Mouse (Mus musculus) midbrain, embryonic 13.5 days (tissue): ENCODE measurements around the gene Lrrc8a. TPM values are rescaled to one million over a fixed set of nuclear protein-coding genes. Genes with fewer than 3 reads are reported as not detected.

Experiments used
- ATAC-seq: fragments of 200-750 bp; cut with Nextera tagmentation; 2 replicates; pipeline ENCODE4 v1.8.0; 2017; ENCODE audit warnings: mild to moderate bottlenecking, moderate TSS enrichment, moderate library complexity
- H3K27ac ChIP-seq: fragments of 300-500 bp; sonication (generic); 2 replicates; pipeline ENCODE4 v1.5.1; 2015; ENCODE audit warnings: inconsistent platforms, mild to moderate bottlenecking, moderate library complexity
- H3K27me3 ChIP-seq: fragments of 300-500 bp; sonication (generic); 2 replicates; pipeline ENCODE4 v1.6.1; 2015; ENCODE audit warnings: mild to moderate bottlenecking, inconsistent platforms
- H3K36me3 ChIP-seq: fragments of 300-500 bp; sonication (generic); 2 replicates; pipeline ENCODE4 v1.6.1; 2015; ENCODE audit warnings: mild to moderate bottlenecking, inconsistent platforms
- H3K4me1 ChIP-seq: fragments of 300-500 bp; sonication (generic); replicated peaks from 2 replicates; pipeline ENCODE4 v1.6.1; 2015; ENCODE audit warnings: inconsistent platforms
- H3K4me2 ChIP-seq: fragments of 300-500 bp; sonication (generic); replicated peaks from 2 replicates; pipeline ENCODE4 v1.6.1; 2015; ENCODE audit warnings: moderate library complexity, mild to moderate bottlenecking, inconsistent platforms
- H3K4me3 ChIP-seq: fragments of 300-500 bp; sonication (generic); replicated peaks from 2 replicates; pipeline ENCODE4 v1.5.1; 2015; ENCODE audit warnings: mild to moderate bottlenecking, inconsistent platforms
- H3K9ac ChIP-seq: fragments of 300-500 bp; sonication (generic); replicated peaks from 2 replicates; pipeline ENCODE4 v1.6.1; 2015; ENCODE audit warnings: mild to moderate bottlenecking, inconsistent platforms
- H3K9me3 ChIP-seq: fragments of 300-500 bp; sonication (generic); 2 replicates; pipeline ENCODE4 v1.6.1; 2016; ENCODE audit warnings: mild to moderate bottlenecking, inconsistent platforms
- WGBS: fragments of 180-500 bp; shearing (Covaris S2); methylation state at CpG from one replicate; pipeline ENCODE4 v1.1.7; 2015; 5-methylcytosine and 5-hydroxymethylcytosine counted together
- polyA plus RNA-seq: library from polyadenylated mRNA; unstranded; fragments of >200 nt; fragmentation: Nextera tagmentation; extraction: Ambion mirVana; gene quantifications from 2 replicates; pipeline ENCODE4 v1.2.1, GENCODE M21; 2015

The Lrrc8a gene
- polyA plus RNA-seq, 1 experiment from 2014 or later: 61.6 TPM

DNA sequence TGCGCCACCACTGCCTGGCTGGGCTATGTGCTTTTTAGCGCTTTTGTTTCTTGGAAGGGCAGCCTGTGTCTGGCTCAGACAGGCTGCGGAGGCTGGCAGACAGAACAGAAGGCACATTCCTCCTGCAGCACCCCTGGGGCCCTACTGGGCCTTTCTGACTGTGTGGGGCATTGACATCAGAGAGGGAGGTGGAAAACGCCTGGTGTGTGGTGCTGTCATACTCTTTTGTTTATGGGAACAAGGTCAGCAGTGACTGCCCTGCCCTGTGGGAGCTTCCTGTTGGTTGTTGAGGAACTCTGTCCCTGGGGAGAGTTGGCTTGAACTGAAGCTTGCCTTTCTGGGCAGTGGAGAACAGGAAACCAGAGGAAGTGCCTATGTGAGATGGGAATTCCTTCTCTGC lies 5.0 kb downstream of the Lrrc8a start:
- H3K9me3 ChIP-seq: no peaks in the 10 kb centered on the region
- 0 out of 2 replicates have a peak overlapping the region, but pooled peaks have one; percentile 4 for H3K27ac ChIP-seq
- WGBS: 42% methylated on average over 4 of the region's 4 CpGs
- 0 out of 2 replicates have a peak overlapping the region, but pooled peaks have one; percentile 11 for H3K9ac ChIP-seq
- no peak overlapping the region for H3K4me3 ChIP-seq
- peaks cover 31% of the 10 kb centered on the region for H3K4me1 ChIP-seq
- peaks cover 66% of the 10 kb centered on the region for H3K36me3 ChIP-seq
- H3K27me3 ChIP-seq: no peaks in the 10 kb centered on the region
- ATAC-seq: no peak
- no peak overlapping the region for H3K4me2 ChIP-seq

DNA sequence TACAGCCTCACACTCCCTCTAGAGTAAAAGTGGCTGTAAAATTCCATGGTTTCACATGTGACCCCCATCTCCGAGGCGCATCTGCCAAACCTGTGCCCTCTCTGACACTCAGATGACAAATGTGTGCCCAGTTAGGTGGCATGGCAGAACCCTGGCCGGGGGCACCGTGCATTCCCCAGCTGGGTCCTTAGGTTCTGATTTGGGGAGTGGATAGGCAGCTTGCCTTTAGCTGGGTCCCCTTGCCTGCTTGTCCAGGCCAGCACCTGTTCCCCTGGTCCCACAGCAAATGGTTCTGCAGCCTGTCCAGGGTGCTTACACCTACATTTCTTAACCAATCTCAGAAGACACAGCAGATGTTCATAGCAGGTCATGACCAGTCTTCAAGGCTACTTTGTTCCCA lies 5.9 kb downstream of the Lrrc8a start:
- no peaks in the 10 kb centered on the region for H3K9me3 ChIP-seq
- no peak overlapping the region for H3K4me2 ChIP-seq
- H3K36me3 ChIP-seq: peaks cover 75% of the 10 kb centered on the region
- no peak overlapping the region for H3K4me3 ChIP-seq
- H3K27ac ChIP-seq: no peak overlapping the region
- WGBS: 96% methylated on average over 4 of the region's 4 CpGs
- H3K27me3 ChIP-seq: no peaks in the 10 kb centered on the region
- H3K9ac ChIP-seq: no peak overlapping the region
- ATAC-seq: no peak
- peaks cover 28% of the 10 kb centered on the region for H3K4me1 ChIP-seq

DNA sequence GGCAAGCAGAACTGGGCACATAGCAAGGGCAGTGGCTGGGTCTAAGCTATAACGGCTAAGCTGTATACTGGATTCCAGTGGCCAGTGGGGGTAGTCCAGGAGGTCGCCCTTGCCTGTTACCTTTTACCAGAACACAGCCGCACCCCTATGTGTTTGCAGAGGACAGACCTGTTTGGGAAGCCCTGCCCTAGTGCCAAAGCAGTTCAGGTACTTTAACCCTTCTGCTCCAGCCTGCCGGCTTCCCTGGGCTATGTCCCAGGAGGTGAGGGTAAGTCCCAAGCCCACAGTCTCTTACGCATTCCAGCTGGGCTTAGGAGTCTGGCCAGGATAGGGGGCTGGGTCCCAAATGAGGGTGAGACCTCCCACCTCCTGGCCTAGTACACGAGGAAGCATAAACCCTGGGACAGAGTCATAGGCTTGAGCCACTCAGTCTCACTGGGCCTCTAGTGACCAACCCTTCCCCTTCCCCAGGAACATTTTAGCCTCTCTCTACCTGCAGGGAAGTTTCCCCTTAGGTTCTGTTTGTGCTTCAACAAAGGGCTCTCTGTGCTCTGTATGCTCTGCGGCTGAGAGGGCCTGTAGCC lies 7.2 kb downstream of the Lrrc8a start:
- no peaks in the 10 kb centered on the region for H3K9me3 ChIP-seq
- H3K27me3 ChIP-seq: no peaks in the 10 kb centered on the region
- peaks cover 15% of the 10 kb centered on the region for H3K4me1 ChIP-seq
- no peak overlapping the region for H3K4me3 ChIP-seq
- WGBS: 86% methylated on average over 7 of the region's 7 CpGs
- H3K36me3 ChIP-seq: peaks cover 88% of the 10 kb centered on the region
- H3K27ac ChIP-seq: no peak overlapping the region
- no peak overlapping the region for H3K9ac ChIP-seq
- no peak overlapping the region for H3K4me2 ChIP-seq
- ATAC-seq: no peak

DNA sequence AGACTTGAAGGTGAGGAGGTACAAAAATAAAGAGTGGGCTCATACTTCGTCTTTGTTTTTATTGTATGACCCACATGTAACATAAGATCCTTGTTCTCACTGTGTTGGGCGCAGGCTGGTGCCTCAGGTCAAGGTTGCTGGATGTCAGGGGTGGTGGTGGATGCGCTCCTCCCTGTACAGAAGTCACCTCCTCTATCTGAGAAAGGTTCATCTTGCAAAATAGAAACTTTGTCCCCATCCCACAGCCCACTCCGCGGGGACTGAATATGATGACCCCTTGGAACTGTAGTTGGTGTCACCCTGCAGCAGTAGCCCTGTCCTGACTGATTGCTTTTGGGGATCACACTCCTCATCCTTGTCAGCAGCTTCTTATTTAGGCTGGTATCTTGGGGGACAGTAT lies 9.5 kb downstream of the Lrrc8a start:
- peaks cover 13% of the 10 kb centered on the region for H3K4me1 ChIP-seq
- H3K9me3 ChIP-seq: no peaks in the 10 kb centered on the region
- no peak for ATAC-seq
- H3K27me3 ChIP-seq: no peaks in the 10 kb centered on the region
- H3K4me3 ChIP-seq: no peak overlapping the region
- H3K9ac ChIP-seq: no peak overlapping the region
- WGBS: 94% methylated on average over 5 of the region's 5 CpGs
- no peak overlapping the region for H3K27ac ChIP-seq
- peaks cover 90% of the 10 kb centered on the region for H3K36me3 ChIP-seq
- H3K4me2 ChIP-seq: no peak overlapping the region

DNA sequence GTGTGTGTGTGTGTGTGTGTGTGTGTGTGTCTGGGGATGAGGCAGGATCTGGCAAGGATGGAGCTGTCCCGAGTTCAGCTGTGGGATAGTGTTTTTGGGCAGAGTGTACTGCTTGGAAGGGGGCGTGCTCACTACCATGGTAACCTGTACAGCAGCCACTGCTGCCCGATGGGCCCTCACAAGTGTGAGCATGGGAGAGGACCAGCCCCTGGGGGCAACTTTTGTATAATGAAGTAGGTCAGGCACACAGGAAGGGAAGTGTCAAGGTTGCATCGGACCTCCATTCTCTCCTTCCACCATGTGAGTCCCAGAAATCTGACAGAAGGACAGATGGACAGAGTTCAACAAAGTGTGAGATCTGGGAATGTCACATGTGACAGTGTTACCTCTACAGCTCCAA lies 10.2 kb downstream of the Lrrc8a start:
- Histone ChIP-seq H3K9ac (no peak overlapping the region), H3K4me3 (no peak overlapping the region), H3K9me3 (no peaks in the 10 kb centered on the region), H3K4me2 (no peak overlapping the region), H3K36me3 (peaks cover 90% of the 10 kb centered on the region), H3K27ac (no peak overlapping the region), H3K27me3 (no peaks in the 10 kb centered on the region), H3K4me1 (peaks cover 9% of the 10 kb centered on the region)
- 72% methylated on average over 4 of the region's 4 CpGs for WGBS
- no peak for ATAC-seq

DNA sequence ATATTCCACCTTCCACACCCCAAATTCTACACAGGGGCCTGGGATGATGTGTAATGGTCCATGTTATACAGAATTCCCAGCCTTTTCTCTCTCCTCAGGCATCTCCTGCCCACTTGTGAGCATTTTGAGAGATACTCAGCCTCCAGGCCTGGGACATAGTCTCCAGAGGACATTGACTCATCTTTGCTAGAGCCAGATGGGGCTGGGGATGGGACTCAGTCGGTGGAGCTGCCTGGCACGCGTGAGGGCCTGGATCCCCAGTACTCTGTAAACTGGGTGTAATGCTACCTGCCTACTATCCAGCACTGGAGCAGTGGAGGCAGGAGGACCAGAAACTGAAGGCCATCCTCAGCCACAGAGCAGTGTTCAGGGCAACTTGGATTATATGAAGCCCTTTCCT lies 11.7 kb downstream of the Lrrc8a start:
- no peak for ATAC-seq
- Histone ChIP-seq H3K27me3 (no peaks in the 10 kb centered on the region), H3K9me3 (no peaks in the 10 kb centered on the region), H3K36me3 (peaks cover 89% of the 10 kb centered on the region), H3K27ac (no peak overlapping the region), H3K9ac (no peak overlapping the region), H3K4me3 (no peak overlapping the region), H3K4me2 (no peak overlapping the region), H3K4me1 (peaks cover 8% of the 10 kb centered on the region; the same call in 1 of the 2 replicates)
- WGBS: 96% methylated on average over 3 of the region's 3 CpGs

DNA sequence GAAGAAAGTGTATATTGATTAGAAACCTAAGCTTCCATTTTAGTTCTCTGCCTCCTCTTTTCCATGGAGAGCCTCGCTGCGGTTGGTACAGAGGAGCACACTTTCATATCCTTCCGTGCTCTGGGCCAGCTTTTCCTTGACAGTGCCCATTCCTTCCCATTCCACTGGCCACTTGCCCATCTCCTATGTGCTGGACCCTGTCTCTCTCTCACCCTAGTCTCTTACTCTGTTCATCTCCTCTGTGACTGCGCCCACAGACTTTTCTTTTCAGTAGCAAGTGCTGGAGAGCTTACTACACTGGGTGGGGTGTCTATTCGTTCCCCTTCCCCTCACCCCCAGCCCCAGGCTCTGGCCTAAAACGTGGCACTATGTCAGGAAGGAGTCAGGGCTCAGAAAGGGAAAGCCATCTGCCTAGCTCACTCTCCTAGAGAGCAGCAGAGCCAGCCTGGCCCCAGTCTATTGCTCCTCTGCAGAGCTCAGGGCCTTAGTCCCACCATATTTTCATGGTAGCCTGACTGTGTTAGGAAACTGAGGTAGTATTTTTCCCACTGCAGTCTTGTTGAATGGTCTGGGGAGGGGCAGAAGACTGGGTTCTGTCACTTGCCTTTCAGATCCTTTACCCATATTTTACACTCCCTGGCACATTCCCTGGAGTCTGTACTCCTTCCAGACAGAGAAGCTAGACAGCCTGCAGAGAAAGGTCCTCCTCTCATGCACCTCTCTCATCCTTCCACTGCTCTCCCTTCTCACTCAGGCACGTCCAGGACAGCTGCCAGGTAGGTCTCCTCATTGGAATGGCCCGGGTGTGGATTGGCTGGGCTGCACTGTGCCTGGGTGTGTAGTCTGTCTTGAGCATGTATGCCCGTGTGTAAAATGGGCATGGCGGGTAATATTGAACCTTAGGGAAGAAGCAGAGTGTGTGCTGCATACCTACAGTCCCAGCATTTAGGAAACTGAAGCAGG lies 12.9 kb downstream of the Lrrc8a start:
- ATAC-seq: no peak
- Histone ChIP-seq H3K9me3 (no peaks in the 10 kb centered on the region), H3K4me2 (no peak overlapping the region), H3K9ac (no peak overlapping the region), H3K27me3 (no peaks in the 10 kb centered on the region), H3K27ac (no peak overlapping the region), H3K4me1 (peaks cover 6% of the 10 kb centered on the region; the same call in 1 of the 2 replicates), H3K4me3 (no peak overlapping the region), H3K36me3 (peaks cover 89% of the 10 kb centered on the region)
- 90% methylated on average over 10 of the region's 10 CpGs for WGBS

DNA sequence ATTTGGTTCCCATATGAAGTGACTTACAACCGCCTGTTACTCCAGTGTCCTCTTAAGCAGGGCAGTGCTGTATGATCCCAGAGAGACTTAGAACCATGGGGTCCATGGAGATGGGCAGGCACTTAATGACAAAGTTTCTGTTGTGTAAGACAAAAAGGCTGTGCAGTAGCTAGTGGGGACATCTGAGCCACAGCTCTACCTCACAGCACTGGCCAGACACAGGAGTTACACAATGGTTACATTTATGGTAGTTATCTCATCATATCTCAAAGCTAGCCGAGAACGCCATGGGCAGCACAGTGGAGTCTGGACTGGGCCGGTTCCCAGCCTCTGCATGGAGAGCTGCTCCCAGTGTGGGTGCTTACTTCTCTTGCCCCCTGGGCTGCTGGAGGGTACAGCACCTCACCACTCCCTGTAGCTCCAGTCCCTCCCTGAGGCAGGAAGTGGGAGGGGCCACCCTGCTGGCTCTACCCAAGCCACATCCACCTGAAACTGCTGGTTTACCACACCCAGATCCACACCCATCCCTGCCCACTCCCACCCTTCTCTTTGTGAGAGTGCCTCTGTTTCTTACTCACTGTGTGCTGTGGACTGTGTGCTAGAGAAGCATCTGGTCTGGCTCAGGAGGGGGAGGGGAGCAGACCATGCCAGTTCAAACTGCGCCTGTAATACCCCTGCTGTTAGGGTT lies 14.0 kb downstream of the Lrrc8a start:
- Histone ChIP-seq H3K9me3 (no peaks in the 10 kb centered on the region), H3K4me3 (no peak overlapping the region), H3K4me2 (no peak overlapping the region), H3K36me3 (peaks cover 89% of the 10 kb centered on the region), H3K27ac (no peak overlapping the region), H3K9ac (no peak overlapping the region), H3K4me1 (peaks cover 6% of the 10 kb centered on the region; the same call in 1 of the 2 replicates), H3K27me3 (no peaks in the 10 kb centered on the region)
- 90% methylated on average over 5 of the region's 5 CpGs for WGBS
- no peak for ATAC-seq

DNA sequence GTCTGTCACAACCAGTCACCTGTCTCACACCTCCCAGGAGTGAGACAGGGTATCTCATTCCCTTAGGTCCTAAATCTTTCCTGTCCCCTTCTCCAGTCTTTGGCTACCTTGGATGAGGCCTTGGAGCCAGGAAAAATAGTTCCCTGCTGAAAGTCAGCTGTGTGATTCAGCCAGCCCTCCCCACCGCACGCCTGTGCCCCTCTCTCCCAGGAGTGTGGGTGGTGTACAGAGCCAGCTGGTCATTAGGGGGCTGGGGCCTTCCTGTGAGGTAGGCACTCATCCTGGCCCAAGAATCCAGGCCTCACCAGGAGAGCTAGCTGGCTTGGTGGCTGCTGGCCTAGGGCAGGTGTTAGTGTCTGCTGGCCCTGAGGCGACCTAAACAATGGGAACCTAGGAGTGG lies 15.0 kb downstream of the Lrrc8a start:
- Histone ChIP-seq H3K4me1 (peaks cover 6% of the 10 kb centered on the region; the same call in 1 of the 2 replicates), H3K4me3 (no peak overlapping the region), H3K9me3 (no peaks in the 10 kb centered on the region), H3K36me3 (peaks cover 95% of the 10 kb centered on the region), H3K27me3 (no peaks in the 10 kb centered on the region), H3K9ac (no peak overlapping the region), H3K27ac (no peak overlapping the region), H3K4me2 (no peak overlapping the region)
- 80% methylated on average over 3 of the region's 3 CpGs for WGBS
- ATAC-seq: no peak

DNA sequence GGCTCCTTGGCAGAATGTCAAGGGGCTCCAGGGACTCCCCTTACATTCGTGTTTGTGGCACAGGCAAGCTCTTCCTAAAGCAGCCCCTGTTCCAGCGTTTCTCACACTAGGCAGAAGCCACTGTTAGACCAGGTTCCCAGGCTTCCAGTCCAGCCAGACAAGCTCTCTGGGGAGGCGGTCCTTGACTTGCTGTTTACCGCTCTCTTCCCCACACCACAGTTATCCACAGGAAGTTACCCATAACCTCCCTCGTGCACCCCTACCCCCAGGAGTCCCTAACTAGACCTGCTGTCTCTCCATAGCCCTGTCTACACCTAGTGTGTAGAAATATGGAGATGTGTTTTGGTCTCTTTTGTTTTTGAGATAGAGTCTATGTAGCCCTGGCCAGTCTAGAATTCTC lies 16.3 kb downstream of the Lrrc8a start:
- Histone ChIP-seq H3K4me1 (peaks cover 6% of the 10 kb centered on the region; the same call in 1 of the 2 replicates), H3K36me3 (peaks cover 95% of the 10 kb centered on the region), H3K4me2 (no peak overlapping the region), H3K9me3 (no peaks in the 10 kb centered on the region), H3K9ac (no peak overlapping the region), H3K27me3 (no peaks in the 10 kb centered on the region), H3K4me3 (no peak overlapping the region), H3K27ac (no peak overlapping the region)
- WGBS: 90% methylated on average over 5 of the region's 5 CpGs
- no peak for ATAC-seq

DNA sequence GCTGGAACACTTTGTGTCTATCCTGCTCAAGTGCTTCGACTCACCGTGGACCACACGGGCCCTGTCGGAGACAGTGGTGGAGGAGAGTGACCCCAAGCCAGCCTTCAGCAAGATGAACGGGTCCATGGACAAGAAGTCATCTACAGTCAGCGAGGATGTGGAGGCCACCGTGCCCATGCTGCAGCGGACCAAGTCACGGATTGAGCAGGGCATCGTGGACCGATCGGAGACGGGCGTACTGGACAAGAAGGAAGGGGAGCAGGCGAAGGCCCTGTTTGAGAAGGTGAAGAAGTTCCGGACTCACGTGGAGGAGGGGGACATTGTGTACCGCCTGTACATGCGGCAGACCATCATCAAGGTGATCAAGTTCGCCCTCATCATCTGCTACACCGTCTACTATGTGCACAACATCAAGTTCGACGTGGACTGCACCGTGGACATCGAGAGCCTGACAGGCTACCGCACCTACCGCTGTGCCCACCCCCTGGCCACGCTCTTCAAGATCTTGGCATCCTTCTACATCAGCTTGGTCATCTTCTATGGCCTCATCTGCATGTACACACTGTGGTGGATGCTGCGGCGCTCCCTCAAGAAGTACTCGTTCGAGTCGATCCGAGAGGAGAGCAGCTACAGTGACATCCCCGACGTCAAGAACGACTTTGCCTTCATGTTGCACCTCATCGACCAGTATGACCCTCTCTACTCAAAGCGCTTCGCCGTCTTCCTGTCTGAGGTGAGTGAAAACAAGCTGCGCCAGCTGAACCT lies 18.3 kb downstream of the Lrrc8a start:
- H3K27me3 ChIP-seq: no peaks in the 10 kb centered on the region
- no peak for ATAC-seq
- WGBS: 97% methylated on average over 42 of the region's 42 CpGs
- H3K4me1 ChIP-seq: peaks cover 10% of the 10 kb centered on the region; the same call in 1 of the 2 replicates
- no peak overlapping the region for H3K9ac ChIP-seq
- peaks cover 94% of the 10 kb centered on the region for H3K36me3 ChIP-seq
- H3K4me2 ChIP-seq: no peak overlapping the region
- H3K27ac ChIP-seq: no peak overlapping the region
- no peak overlapping the region for H3K4me3 ChIP-seq
- no peaks in the 10 kb centered on the region for H3K9me3 ChIP-seq
